Mouse (Mus musculus): Measurements from ENCODE around the gene Sash1.

DNA sequence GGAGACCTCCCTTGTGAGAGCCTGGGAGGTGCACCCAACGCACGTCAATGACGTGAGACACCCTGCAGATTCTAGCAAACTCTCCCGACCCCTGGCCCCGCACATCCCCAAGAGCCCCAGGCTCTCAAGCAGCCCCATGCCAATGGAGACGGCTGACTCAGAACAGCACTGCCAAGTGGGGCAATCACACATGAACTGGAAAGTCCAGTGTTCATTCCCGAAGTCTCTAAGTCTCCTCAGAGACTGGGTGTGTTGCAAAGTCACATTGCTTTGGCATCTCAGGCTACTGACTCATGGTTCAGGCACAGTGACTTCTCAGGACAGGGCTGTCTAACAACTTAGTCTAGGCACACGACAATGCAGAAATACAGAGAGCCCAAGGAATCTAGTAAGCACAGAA, 117.2 kb downstream of the Sash1 start:
- TF ChIP-seq CTCF (IDR thresholded peaks at IDR 0.05; ENCODE audit: borderline replicate concordance, control insufficient read depth, extremely low read depth, insufficient read depth, low read length, poor library complexity) (no peak), POLR2A (IDR thresholded peaks at IDR 0.05; ENCODE audit: control insufficient read depth, extremely low read depth, insufficient read depth, low read length, poor library complexity) (no peak)
